8 mouse cellular contexts compared by ENCODE assay signal in genomic region chr8:71537028-71537867, GRCm38 (mm10). TPM values are rescaled to one million over a fixed set of nuclear protein-coding genes. Genes with fewer than 3 reads are reported as not detected.
DNase-seq lines count a peak whose midpoint lies in the region; ATAC-seq and TF ChIP-seq lines count a peak whose summit lies in the region.

Gene Bst2 (minus strand): TSS chr8:71537456.

- H3K4me3 ChIP-seq in ES-E14 (ENCODE audit: insufficient read depth in 1 of 2, low read depth in 1 of 2, low read length in 2 of 2, poor library complexity in 1 of 2, severe bottlenecking in 1 of 2): peak within 1 kb of the TSS; percentile 79 to 96
- H3K4me3 ChIP-seq in bone marrow macrophage, adult 2 months (ENCODE audit: insufficient read depth, low read length): peak within 1 kb of the TSS; percentile 98
- peak within 1 kb of the TSS; percentile 31 for H3K4me3 ChIP-seq in forebrain, embryonic 16.5 days (replicated peaks; ENCODE audit: low read length)

- peak within 1 kb of the TSS; percentile 74 for H3K9ac ChIP-seq in ES-E14 (ENCODE audit: insufficient read depth, low read depth, low read length, poor library complexity, severe bottlenecking)
- peak within 1 kb of the TSS; percentile 11; the same call in 1 of the 2 replicates for H3K9ac ChIP-seq in forebrain, embryonic 16.5 days (replicated peaks; ENCODE audit: low read depth, low read length)

- no peak for TF ChIP-seq POLR2A in bone marrow macrophage, adult 2 months (IDR thresholded peaks at IDR 0.05; ENCODE audit: borderline replicate concordance, low read depth, low read length)

- in situ Hi-C loops in ES-E14 (cut with MboI; ENCODE audit: low sequenced_read_pairs in 2 of 2, unreplicated experiment in 2 of 2): no loop called here

- DNase-seq in ES-E14 (ENCODE audit: low read depth, low spot score): peak; percentile 95
- peak; percentile 48 to 57 for DNase-seq in left cerebral cortex, postnatal 14 days (ENCODE audit: low spot score in 2 of 2)
- DNase-seq in right cerebral cortex, postnatal 14 days: peak; percentile 44
- peak; percentile 94 for DNase-seq in yolk sac, embryonic 10.5 days (ENCODE audit: low spot score)

- ATAC-seq in forebrain, embryonic 16.5 days: 0 out of 2 replicates have a peak, but pooled peaks have one; percentile 39
- ATAC-seq in hematopoietic stem cell, adult 5-6 weeks (replicated peaks in 1 of 2; ENCODE audit: insufficient read depth in 1 of 2, low FRiP score in 2 of 2, low TSS enrichment in 1 of 2, low read depth in 1 of 2, poor library complexity in 2 of 2, severe bottlenecking in 2 of 2): peak; percentile 93 to 98
- ATAC-seq in megakaryocyte-erythroid progenitor cell, adult 5-6 weeks (replicated peaks; ENCODE audit: low FRiP score, low TSS enrichment, poor library complexity, severe bottlenecking): peak; percentile 96

- peaks cover 2 to 19% of the 10 kb centered on the region in 2 experiments; a peak in 3 of 4 replicates for H3K4me1 ChIP-seq in ES-E14 (ENCODE audit: control insufficient read depth in 2 of 2, insufficient read depth in 2 of 2, low read length in 2 of 2, poor library complexity in 1 of 2)
- peaks cover 38% of the 10 kb centered on the region for H3K4me1 ChIP-seq in bone marrow macrophage, adult 2 months (ENCODE audit: control insufficient read depth, insufficient read depth, low read length)
- peaks cover 8% of the 10 kb centered on the region for H3K4me1 ChIP-seq in forebrain, embryonic 16.5 days (replicated peaks; ENCODE audit: control insufficient read depth, insufficient read depth, low read length)

- H3K27ac ChIP-seq in ES-E14 (ENCODE audit: insufficient read depth, low read depth, low read length, poor library complexity, severe bottlenecking): peak within 1 kb of the TSS; percentile 34; the same call in 1 of the 2 replicates
- peak within 1 kb of the TSS; percentile 89 for H3K27ac ChIP-seq in bone marrow macrophage, adult 2 months (ENCODE audit: insufficient read depth, low read depth, low read length)
- no peak within 1 kb of the TSS for H3K27ac ChIP-seq in forebrain, embryonic 16.5 days (ENCODE audit: low read length)

- intact Hi-C loops in left cerebral cortex, postnatal 14 days (cut with DNase I): no loop called here

- 4% methylated on average over 37 of the region's 37 CpGs for WGBS in forebrain, embryonic 16.5 days

- H3K36me3 ChIP-seq in ES-E14 (ENCODE audit: control insufficient read depth, insufficient read depth, low read length, poor library complexity, severe bottlenecking): peaks cover 11% of the 10 kb centered on the region; the same call in 1 of the 2 replicates
- H3K36me3 ChIP-seq in forebrain, embryonic 16.5 days (ENCODE audit: control insufficient read depth, insufficient read depth): no peaks in the 10 kb centered on the region

- TF ChIP-seq CTCF in bone marrow macrophage, adult 2 months (IDR thresholded peaks at IDR 0.05; ENCODE audit: low read depth, low read length): no peak

- no peaks in the 10 kb centered on the region for H3K9me3 ChIP-seq in ES-E14 (ENCODE audit: control insufficient read depth, insufficient read depth, low read depth, low read length)
- no peaks in the 10 kb centered on the region for H3K9me3 ChIP-seq in forebrain, embryonic 16.5 days (ENCODE audit: control insufficient read depth, low read length)

- H3K27me3 ChIP-seq in forebrain, embryonic 16.5 days (replicated peaks; ENCODE audit: control insufficient read depth, insufficient read depth, low read length): peaks cover 12% of the 10 kb centered on the region

- H3K4me2 ChIP-seq in forebrain, embryonic 16.5 days (ENCODE audit: low read length): peak within 1 kb of the TSS; percentile 51

TF ChIP-seq in ES-E14, 5 proteins besides CTCF, POLR2A, EP300 and RAD21:
- no peak for TF ChIP-seq ZC3H11A (IDR thresholded peaks at IDR 0.05; ENCODE audit: borderline replicate concordance, low read depth, low read length)
- TF ChIP-seq HCFC1 (IDR thresholded peaks at IDR 0.05; ENCODE audit: borderline replicate concordance, insufficient read depth, low read length): no peak
- no peak for TF ChIP-seq CHD2 (IDR thresholded peaks at IDR 0.05; ENCODE audit: low read depth, low read length)
- TF ChIP-seq ZNF384 (IDR thresholded peaks at IDR 0.05; ENCODE audit: low read depth, low read length): no peak
- TF ChIP-seq MAFK (IDR thresholded peaks at IDR 0.05; ENCODE audit: insufficient read depth, low read depth, low read length): no peak

RNA-seq across cellular contexts. Expression of gene Bst2, which starts in this region (rescaled TPM):
- 135 and 207 TPM in 2 replicates for total RNA-seq in ES-E14 (2012; rRNA removed)
- 358 and 369 TPM in 2 replicates for polyA plus RNA-seq in bone marrow macrophage, adult 2 months (2012; ENCODE audit: insufficient read depth, insufficient read length, missing spikeins)
- polyA plus RNA-seq in forebrain, embryonic 16.5 days (2015; fragmentation: Nextera tagmentation; extraction: Ambion mirVana): 4.7 and 7.5 TPM in 2 replicates
- 65.1 and 74.2 TPM in 2 replicates for total RNA-seq in hematopoietic stem cell, adult 5-6 weeks (2017)
- total RNA-seq in left cerebral cortex, postnatal 14 days (2021): 1 to 10 TPM; 2.8 to 4.2 TPM
- 31.1 and 46.7 TPM in 2 replicates for total RNA-seq in megakaryocyte-erythroid progenitor cell, adult 5-6 weeks (2014; fragmentation: Nextera tagmentation)
- 34.9 and 90.9 TPM in 2 replicates for total RNA-seq in megakaryocyte-erythroid progenitor cell, adult 5-6 weeks (2017)

Comparison
In these comparisons a context has a peak if more than half of its experiments do, and no peak if none do; other contexts are left out.
1. RNA of gene Bst2 (total RNA-seq): 135 to 207 TPM in ES-E14, 65.1 to 74.2 TPM in hematopoietic stem cell, adult 5-6 weeks and 31.1 to 90.9 TPM in megakaryocyte-erythroid progenitor cell, adult 5-6 weeks; 2.8 to 4.2 TPM in left cerebral cortex, postnatal 14 days; every median in the first group is over 4 times any median in the second.
2. RNA of gene Bst2 (polyA plus RNA-seq): 358 to 369 TPM in bone marrow macrophage, adult 2 months; 4.7 to 7.5 TPM in forebrain, embryonic 16.5 days; every median in the first group is over 10 times any median in the second.
3. DNase-seq: peak in every context shown above with its lines; median percentile 95 in ES-E14; 94 in yolk sac, embryonic 10.5 days; 52 in left cerebral cortex, postnatal 14 days; 44 in right cerebral cortex, postnatal 14 days.
4. H3K4me3 ChIP-seq: peak in every context shown above with its lines; median percentile 98 in bone marrow macrophage, adult 2 months; 88 in ES-E14; 31 in forebrain, embryonic 16.5 days.
5. ATAC-seq: peak in every context shown above with its lines; median percentile 96 in megakaryocyte-erythroid progenitor cell, adult 5-6 weeks; 96 in hematopoietic stem cell, adult 5-6 weeks; 39 in forebrain, embryonic 16.5 days.